Mouse (Mus musculus) T-helper 17 cell (primary cell): ENCODE measurements at regions not wholly inside any gene's neighbourhood (a gene's known extent, or its start where the extent isn't known, plus 50 kb on each side); places are given as distances from the start of the nearest gene placed in this dataset.

Source experiments
- in situ Hi-C, 2 experiments: fragments of 300-600 bp; cut with MboI, MseI; formaldehyde crosslinking; loops; 1 replicate in 1 of 2; 2 replicates in 1 of 2; pipeline ENCODE4 v1.15.1; 2025; ENCODE audit warnings: high pct_unique_total_duplicates in 2 of 2

- in situ Hi-C loops: loop anchor here in 1 of 2 experiments (10.0 kb wide), 1 partner anchor 1336 kb away; no protein-coding TSS in a partner anchor
Measured at GRCm38 (mm10) chr16:24118487-24118886, 129.8 kb upstream of the Bcl6 start.

- in situ Hi-C loops: no loop called here
Measured at GRCm38 (mm10) chr16:24102854-24103690, 114.4 kb upstream of the Bcl6 start.

- in situ Hi-C loops: loop anchor here in 1 of 2 experiments (5.0 kb wide), 1 partner anchor 105 kb away; no protein-coding TSS in a partner anchor
Measured at GRCm38 (mm10) chr16:24097596-24097995, 108.9 kb upstream of the Bcl6 start.

- in situ Hi-C loops: loop anchor here in 1 of 2 experiments (5.0 kb wide), 1 partner anchor 104 kb away; no protein-coding TSS in a partner anchor
Measured at GRCm38 (mm10) chr16:24096076-24096475, 107.4 kb upstream of the Bcl6 start.

- in situ Hi-C loops: loop anchor here in 1 of 2 experiments (5.0 kb wide), 1 partner anchor 103 kb away; no protein-coding TSS in a partner anchor
Measured at GRCm38 (mm10) chr16:24095630-24096029, 107.0 kb upstream of the Bcl6 start.

- in situ Hi-C loops: loop anchor here (5.0 kb wide), 2 partner anchors 68 to 102 kb away; no protein-coding TSS in a partner anchor
Measured at GRCm38 (mm10) chr16:24094566-24094965, 105.9 kb upstream of the Bcl6 start.

- in situ Hi-C loops: loop anchor here (5.0 kb wide), 2 partner anchors 69 to 101 kb away; no protein-coding TSS in a partner anchor
Measured at GRCm38 (mm10) chr16:24093624-24094023, 105.0 kb upstream of the Bcl6 start.

GRCm38 (mm10) chr16:24092616-24093525 lies 104.2 kb upstream of the Bcl6 start:
- in situ Hi-C loops: loop anchor here (5.0 kb wide), 2 partner anchors 69 to 101 kb away; no protein-coding TSS in a partner anchor

GRCm38 (mm10) chr16:24092136-24092535 lies 103.5 kb upstream of the Bcl6 start:
- in situ Hi-C loops: loop anchor here (5.0 kb wide), 2 partner anchors 70 to 100 kb away; no protein-coding TSS in a partner anchor

- in situ Hi-C loops: loop anchor here (5.0 kb wide), 2 partner anchors 71 to 99 kb away; no protein-coding TSS in a partner anchor
Measured at GRCm38 (mm10) chr16:24090981-24091380, 102.3 kb upstream of the Bcl6 start.

- in situ Hi-C loops: loop anchor here (5.0 kb wide), 2 partner anchors 72 to 98 kb away; no protein-coding TSS in a partner anchor
Measured at GRCm38 (mm10) chr16:24089840-24090762, 101.4 kb upstream of the Bcl6 start.

GRCm38 (mm10) chr16:24083966-24084365 lies 95.3 kb upstream of the Bcl6 start:
- in situ Hi-C loops: no loop called here

GRCm38 (mm10) chr16:24080471-24080870 lies 91.8 kb upstream of the Bcl6 start:
- in situ Hi-C loops: no loop called here

GRCm38 (mm10) chr16:24078622-24079021 lies 90.0 kb upstream of the Bcl6 start:
- in situ Hi-C loops: no loop called here

GRCm38 (mm10) chr16:24077428-24077827 lies 88.8 kb upstream of the Bcl6 start:
- in situ Hi-C loops: no loop called here

GRCm38 (mm10) chr16:24076799-24077136 lies 88.1 kb upstream of the Bcl6 start:
- in situ Hi-C loops: no loop called here

- in situ Hi-C loops: no loop called here
Measured at GRCm38 (mm10) chr16:24076109-24076798, 87.6 kb upstream of the Bcl6 start.

GRCm38 (mm10) chr16:24073613-24074244 lies 85.1 kb upstream of the Bcl6 start:
- in situ Hi-C loops: loop anchor here in 1 of 2 experiments (5.0 kb wide), 1 partner anchor 66 kb away; no protein-coding TSS in a partner anchor

GRCm38 (mm10) chr16:24073065-24073464 lies 84.4 kb upstream of the Bcl6 start:
- in situ Hi-C loops: loop anchor here in 1 of 2 experiments (5.0 kb wide), 1 partner anchor 66 kb away; no protein-coding TSS in a partner anchor
